Mouse (Mus musculus) kidney, adult 2 months (tissue): ENCODE measurements around the gene Pdia6.

ENCODE experiments used
- CTCF ChIP-seq: fragments of 200-500 bp; conservative IDR thresholded peaks from 2 replicates; pipeline ENCODE4 v1.5.1; 2011; ENCODE audit warnings: low read depth, mild to moderate bottlenecking, control low read depth, low read length, moderate library complexity, mixed read lengths; ENCODE audit not compliant: insufficient read depth, insufficient read length
- POLR2A ChIP-seq: fragments of 200-500 bp; IDR thresholded peaks from one replicate; pipeline ENCODE4 v1.6.1; 2011; ENCODE audit warnings: low read depth, low read length, control low read depth

DNA sequence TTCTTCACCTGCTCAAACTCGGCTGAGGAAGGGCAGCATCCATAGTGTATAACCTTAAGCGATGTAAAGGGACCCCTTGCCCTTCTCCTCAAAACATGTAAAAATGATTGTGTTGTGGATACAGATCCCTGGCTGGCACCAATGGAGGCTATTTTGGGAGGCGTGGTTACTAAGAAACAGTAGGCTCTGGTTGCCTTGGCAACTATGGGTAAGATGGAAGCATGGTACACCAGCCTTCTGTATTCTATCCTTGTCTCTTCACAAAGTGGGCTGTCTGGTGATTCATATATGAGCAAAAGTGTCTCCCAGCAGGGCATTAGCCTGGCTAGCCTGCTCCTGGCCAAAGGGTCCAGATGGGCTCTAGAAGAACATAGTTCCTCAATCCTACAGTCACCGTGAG is 38.4 kb upstream of the Pdia6 start:
- TF ChIP-seq POLR2A (no peak), CTCF (no peak)
